Mouse (Mus musculus): ENCODE measurements around the gene Zfp654. TPM values are rescaled to one million over a fixed set of nuclear protein-coding genes. Genes with fewer than 3 reads are reported as not detected.
"Not testable (repeated sequence)": the region's sequence is repeated elsewhere in the genome, so short reads cannot be mapped to it uniquely, and the experiment has no call there.

The Zfp654 gene
- polyA plus RNA-seq, 1 experiment from 2014 or later = 4.3 TPM

DNA sequence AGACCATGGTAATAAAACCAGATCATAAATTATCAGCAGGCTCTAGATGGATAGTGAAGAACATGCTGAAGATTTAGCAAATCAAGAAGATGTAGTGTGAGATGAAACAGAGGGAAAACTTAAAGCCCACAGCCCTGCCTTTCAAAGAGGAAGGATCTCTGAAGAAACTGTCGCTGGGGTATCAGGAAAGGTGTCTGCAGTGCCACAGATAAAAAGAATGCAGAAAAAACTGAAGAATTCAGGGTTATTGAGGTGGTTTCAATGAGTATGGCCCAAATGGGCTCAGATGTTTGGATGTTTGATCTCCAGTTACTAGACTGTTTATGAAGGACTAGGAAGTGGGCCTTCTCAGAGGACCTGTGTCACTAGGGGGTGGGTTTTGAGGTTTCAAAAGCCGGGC lies 18.2 kb upstream of the Zfp654 start:
- no peak overlapping the region for H3K4me3 ChIP-seq (ENCODE audit: low read length)
- no peak overlapping the region for H3K27ac ChIP-seq (ENCODE audit: low read depth, low read length)
- H3K4me1 ChIP-seq (ENCODE audit: control insufficient read depth, insufficient read depth, low read depth, low read length) = no peaks in the 10 kb centered on the region; the same call in 1 of the 2 replicates
- H3K9me3 ChIP-seq (ENCODE audit: control insufficient read depth, low read length) = no peaks in the 10 kb centered on the region
- 76% methylated on average over 2 of the region's 2 CpGs for WGBS
- ATAC-seq = no peak
- H3K27me3 ChIP-seq (replicated peaks; ENCODE audit: control insufficient read depth, insufficient read depth, low read length) = no peaks in the 10 kb centered on the region
- no peak overlapping the region for H3K9ac ChIP-seq (ENCODE audit: low read depth, low read length)
- H3K4me2 ChIP-seq (ENCODE audit: low read length) = no peak overlapping the region
- no peaks in the 10 kb centered on the region for H3K36me3 ChIP-seq (ENCODE audit: control insufficient read depth, insufficient read depth, low read length)

DNA sequence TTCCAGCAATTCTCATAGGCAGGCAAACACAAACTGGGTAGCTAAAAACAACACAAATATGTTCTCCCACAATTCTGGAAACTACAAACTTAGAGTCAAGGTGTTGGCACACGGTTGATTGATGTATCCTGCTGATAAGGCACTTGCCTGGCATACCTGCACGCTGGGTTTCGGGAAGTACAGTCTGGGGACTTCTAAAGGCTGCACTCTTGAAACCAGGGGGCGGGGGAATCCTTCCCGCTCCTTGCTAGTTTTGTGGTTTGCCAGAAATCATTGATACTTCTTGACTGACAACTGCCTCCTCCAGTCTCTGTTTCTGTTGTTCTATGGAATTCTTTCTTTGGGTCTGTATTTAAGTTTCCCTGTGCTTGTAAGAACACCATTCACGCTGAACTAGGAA lies 17.2 kb upstream of the Zfp654 start:
- H3K4me1 ChIP-seq (ENCODE audit: control insufficient read depth, insufficient read depth, low read depth, low read length) = no peaks in the 10 kb centered on the region
- H3K9me3 ChIP-seq (ENCODE audit: control insufficient read depth, low read length) = no peaks in the 10 kb centered on the region
- no peaks in the 10 kb centered on the region for H3K36me3 ChIP-seq (ENCODE audit: control insufficient read depth, insufficient read depth, low read length)
- ATAC-seq = no peak
- H3K27ac ChIP-seq (ENCODE audit: low read depth, low read length) = no peak overlapping the region
- no peak overlapping the region for H3K4me3 ChIP-seq (ENCODE audit: low read length)
- H3K9ac ChIP-seq (ENCODE audit: low read depth, low read length) = no peak overlapping the region
- H3K4me2 ChIP-seq (ENCODE audit: low read length) = no peak overlapping the region
- no peaks in the 10 kb centered on the region for H3K27me3 ChIP-seq (replicated peaks; ENCODE audit: control insufficient read depth, insufficient read depth, low read length)
- 73% methylated on average over 6 of the region's 6 CpGs for WGBS

DNA sequence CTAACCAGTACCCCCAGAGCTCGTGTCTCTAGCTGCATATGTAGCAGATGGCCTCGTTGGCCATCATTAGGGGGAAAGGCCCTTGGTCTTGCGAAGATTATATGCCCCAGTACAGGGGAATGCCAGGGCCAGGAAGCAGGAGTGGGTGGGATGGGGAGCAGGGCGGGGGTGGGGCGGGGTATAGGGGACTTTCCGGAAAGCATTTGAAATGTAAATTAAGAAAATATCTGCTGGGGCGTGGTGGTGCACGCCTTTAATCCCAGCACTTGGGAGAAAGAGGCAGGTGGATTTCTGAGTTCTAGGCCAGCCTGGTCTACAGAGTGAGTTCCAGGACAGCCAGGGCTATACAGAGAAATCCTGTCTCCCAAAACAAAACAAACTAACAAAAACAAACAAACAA lies 14.4 kb upstream of the Zfp654 start:
- H3K9ac ChIP-seq (ENCODE audit: low read depth, low read length); ATAC-seq; H3K27me3 ChIP-seq (replicated peaks; ENCODE audit: control insufficient read depth, insufficient read depth, low read length); H3K4me1 ChIP-seq (ENCODE audit: control insufficient read depth, insufficient read depth, low read depth, low read length); H3K4me2 ChIP-seq (ENCODE audit: low read length); H3K27ac ChIP-seq (ENCODE audit: low read depth, low read length); H3K36me3 ChIP-seq (ENCODE audit: control insufficient read depth, insufficient read depth, low read length); H3K4me3 ChIP-seq (ENCODE audit: low read length); H3K9me3 ChIP-seq (ENCODE audit: control insufficient read depth, low read length): not testable (repeated sequence)
- WGBS = 83% methylated on average over 8 of the region's 8 CpGs

DNA sequence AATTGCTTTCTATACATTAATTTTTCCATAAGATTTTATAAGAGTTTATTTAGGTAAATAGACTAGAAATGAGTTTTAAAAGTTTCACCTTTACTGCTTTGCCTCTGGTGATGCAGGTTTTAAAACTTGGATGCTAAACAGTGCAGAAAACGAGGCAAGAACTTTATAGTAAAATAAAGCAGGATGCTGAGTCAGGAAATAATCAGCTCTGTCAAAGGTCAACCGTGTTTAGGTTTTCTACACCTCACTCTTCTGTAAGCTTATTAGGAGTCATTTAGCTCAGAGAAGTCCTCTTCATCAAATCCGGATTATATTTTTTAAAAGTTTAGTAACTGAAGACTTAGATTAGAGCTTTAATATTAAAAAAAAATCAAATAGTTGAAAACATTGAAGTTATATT lies 5.5 kb upstream of the Zfp654 start:
- no peak overlapping the region for H3K4me2 ChIP-seq (ENCODE audit: low read length)
- no peak for ATAC-seq
- no peak overlapping the region for H3K27ac ChIP-seq (ENCODE audit: low read depth, low read length)
- 87% methylated on average over 3 of the region's 3 CpGs for WGBS
- no peak overlapping the region for H3K4me3 ChIP-seq (ENCODE audit: low read length)
- no peaks in the 10 kb centered on the region for H3K9me3 ChIP-seq (ENCODE audit: control insufficient read depth, low read length)
- H3K4me1 ChIP-seq (ENCODE audit: control insufficient read depth, insufficient read depth, low read depth, low read length) = peaks cover 16% of the 10 kb centered on the region
- no peaks in the 10 kb centered on the region for H3K27me3 ChIP-seq (replicated peaks; ENCODE audit: control insufficient read depth, insufficient read depth, low read length)
- no peak overlapping the region for H3K9ac ChIP-seq (ENCODE audit: low read depth, low read length)
- H3K36me3 ChIP-seq (ENCODE audit: control insufficient read depth, insufficient read depth, low read length) = peaks cover 10% of the 10 kb centered on the region

DNA sequence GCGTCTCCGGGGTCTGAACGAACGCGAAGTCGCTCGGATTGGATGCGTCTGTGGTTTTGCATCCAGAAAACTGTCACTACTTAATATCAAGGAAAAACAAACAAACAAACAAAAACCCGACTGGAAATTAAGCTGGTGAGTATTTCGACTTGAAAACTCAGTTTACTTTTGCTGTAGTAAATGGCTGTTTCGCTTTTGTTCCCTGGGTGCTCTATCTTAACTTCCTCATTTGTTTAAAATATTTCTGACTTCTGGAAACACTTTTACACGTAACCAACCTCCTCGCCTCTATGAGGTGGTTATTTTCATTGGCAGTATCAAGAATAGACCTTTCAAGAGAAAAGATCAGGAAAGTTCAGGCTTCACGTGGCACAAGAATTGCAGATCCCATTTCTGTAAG lies 1.4 kb upstream of the Zfp654 start:
- 7% methylated on average over 14 of the region's 14 CpGs for WGBS
- ATAC-seq = no peak
- peak overlapping the region; percentile 93 for H3K9ac ChIP-seq (ENCODE audit: low read depth, low read length)
- no peak overlapping the region; the same call in 1 of the 2 replicates for H3K27ac ChIP-seq (ENCODE audit: low read depth, low read length)
- peak overlapping the region; percentile 86 for H3K4me3 ChIP-seq (ENCODE audit: low read length)
- H3K4me2 ChIP-seq (ENCODE audit: low read length) = peak overlapping the region; percentile 75
- H3K27me3 ChIP-seq (replicated peaks; ENCODE audit: control insufficient read depth, insufficient read depth, low read length) = no peaks in the 10 kb centered on the region
- no peaks in the 10 kb centered on the region for H3K9me3 ChIP-seq (ENCODE audit: control insufficient read depth, low read length)
- peaks cover 22% of the 10 kb centered on the region for H3K4me1 ChIP-seq (ENCODE audit: control insufficient read depth, insufficient read depth, low read depth, low read length)
- H3K36me3 ChIP-seq (ENCODE audit: control insufficient read depth, insufficient read depth, low read length) = peaks cover 10% of the 10 kb centered on the region

DNA sequence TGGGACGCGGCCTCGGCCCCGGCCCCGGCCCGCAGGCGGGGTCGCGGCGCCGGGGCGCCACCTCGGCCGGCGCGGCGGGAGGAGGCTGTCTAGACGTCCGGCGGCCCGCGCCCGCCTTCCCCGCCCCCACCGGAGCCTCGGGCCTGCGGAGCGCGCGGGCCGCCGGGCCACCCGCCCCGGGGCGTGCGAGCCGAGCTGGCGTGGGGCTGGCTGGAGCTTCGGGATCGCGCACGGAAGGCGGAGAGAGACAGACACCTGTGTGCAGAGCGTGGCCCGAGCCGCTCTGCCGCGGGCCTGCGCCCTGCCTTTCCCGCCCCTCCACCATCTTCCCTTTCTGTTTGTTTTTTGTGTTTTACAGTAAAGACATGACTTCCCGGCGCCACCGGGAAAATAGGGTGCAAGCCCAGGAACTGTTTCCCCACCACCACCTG lies 1.0 kb upstream of the Zfp654 start:
- Histone ChIP-seq H3K4me3 (ENCODE audit: low read length) (peak overlapping the region; percentile 86), H3K27me3 (replicated peaks; ENCODE audit: control insufficient read depth, insufficient read depth, low read length) (no peaks in the 10 kb centered on the region), H3K9me3 (ENCODE audit: control insufficient read depth, low read length) (no peaks in the 10 kb centered on the region), H3K36me3 (ENCODE audit: control insufficient read depth, insufficient read depth, low read length) (peaks cover 10% of the 10 kb centered on the region), H3K9ac (ENCODE audit: low read depth, low read length) (peak overlapping the region; percentile 93), H3K4me2 (ENCODE audit: low read length) (peak overlapping the region; percentile 75), H3K4me1 (ENCODE audit: control insufficient read depth, insufficient read depth, low read depth, low read length) (peaks cover 22% of the 10 kb centered on the region), H3K27ac (ENCODE audit: low read depth, low read length) (peak overlapping the region; percentile 95)
- ATAC-seq = peak; percentile 2
- WGBS = under 1% methylated on average over 30 of the region's 53 CpGs

DNA sequence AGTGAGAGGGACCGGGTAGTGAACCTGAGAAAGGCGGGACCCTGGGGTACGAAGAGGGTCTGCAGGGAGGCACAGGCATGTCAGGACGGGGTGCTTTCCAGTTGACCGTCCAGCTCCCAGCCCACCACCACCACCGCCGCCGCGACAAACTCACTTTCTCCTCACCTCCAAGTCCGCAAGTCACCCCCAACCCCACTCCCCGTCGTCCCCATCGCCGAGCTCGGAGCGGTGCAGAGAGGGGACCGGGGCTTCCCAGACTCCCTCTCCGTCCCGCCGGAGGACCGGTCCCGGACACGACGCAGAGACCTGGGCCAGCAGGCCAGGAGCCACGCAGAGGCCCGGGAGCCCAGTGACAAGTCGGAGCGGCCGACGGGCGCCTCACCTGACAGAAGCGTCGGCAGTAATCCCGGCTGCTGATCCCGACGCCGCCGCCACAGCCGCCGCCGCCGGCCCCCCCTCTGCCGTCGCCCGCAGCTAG lies 328 bp downstream of the Zfp654 start:
- peaks cover 22% of the 10 kb centered on the region for H3K4me1 ChIP-seq (ENCODE audit: control insufficient read depth, insufficient read depth, low read depth, low read length)
- peak; percentile 0; the same call in 1 of the 2 replicates for ATAC-seq
- peak overlapping the region; percentile 81 for H3K4me2 ChIP-seq (ENCODE audit: low read length)
- H3K36me3 ChIP-seq (ENCODE audit: control insufficient read depth, insufficient read depth, low read length) = peaks cover 6% of the 10 kb centered on the region
- H3K9ac ChIP-seq (ENCODE audit: low read depth, low read length) = peak overlapping the region; percentile 82
- WGBS = 0% methylated on average over 26 of the region's 45 CpGs
- H3K27ac ChIP-seq (ENCODE audit: low read depth, low read length) = peak overlapping the region; percentile 94
- no peaks in the 10 kb centered on the region for H3K9me3 ChIP-seq (ENCODE audit: control insufficient read depth, low read length)
- no peaks in the 10 kb centered on the region for H3K27me3 ChIP-seq (replicated peaks; ENCODE audit: control insufficient read depth, insufficient read depth, low read length)
- H3K4me3 ChIP-seq (ENCODE audit: low read length) = peak overlapping the region; percentile 86

DNA sequence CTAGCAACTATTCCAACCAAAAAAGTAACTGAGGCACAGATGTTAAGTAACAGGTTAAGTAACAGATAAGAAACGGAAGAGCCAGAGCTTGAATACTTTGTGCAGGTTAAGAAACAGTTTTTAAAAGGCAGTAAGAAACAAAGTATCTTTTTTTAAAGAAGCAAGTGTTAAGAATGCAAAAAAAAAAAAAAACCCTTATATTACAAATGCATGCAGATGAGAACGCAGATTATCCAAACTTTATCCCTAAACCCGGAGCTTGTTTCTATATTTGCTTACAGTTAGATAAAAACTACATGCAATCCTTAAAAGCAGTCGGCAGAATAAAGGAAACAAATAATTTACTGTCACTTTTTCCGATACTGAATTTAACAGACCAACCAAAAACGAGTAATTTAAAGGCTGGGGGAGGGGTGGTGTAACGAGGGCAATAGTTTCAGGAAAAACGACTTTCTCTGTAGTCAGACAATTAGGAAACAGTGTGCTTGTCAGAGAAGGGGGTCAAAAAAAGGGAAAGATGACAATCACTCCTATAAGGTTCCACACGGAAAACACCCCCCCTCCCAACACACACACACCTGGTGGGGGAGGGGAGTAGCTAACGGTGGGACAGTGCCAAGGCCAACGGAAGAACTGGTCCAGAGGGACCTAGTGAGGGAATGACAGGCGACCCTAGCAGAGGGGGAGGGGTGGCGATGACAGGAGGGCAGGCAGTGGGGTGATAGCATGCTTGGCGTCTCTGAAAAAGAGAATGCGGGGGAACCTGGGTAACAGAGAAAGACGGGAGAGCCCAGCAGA lies 966 bp downstream of the Zfp654 start:
- 4% methylated on average over 16 of the region's 16 CpGs for WGBS
- H3K36me3 ChIP-seq (ENCODE audit: control insufficient read depth, insufficient read depth, low read length) = peaks cover under 1% of the 10 kb centered on the region
- peak; percentile 0; the same call in 1 of the 2 replicates for ATAC-seq
- no peaks in the 10 kb centered on the region for H3K27me3 ChIP-seq (replicated peaks; ENCODE audit: control insufficient read depth, insufficient read depth, low read length)
- no peaks in the 10 kb centered on the region for H3K9me3 ChIP-seq (ENCODE audit: control insufficient read depth, low read length)
- peaks cover 22% of the 10 kb centered on the region for H3K4me1 ChIP-seq (ENCODE audit: control insufficient read depth, insufficient read depth, low read depth, low read length)
- H3K4me2 ChIP-seq (ENCODE audit: low read length) = peak overlapping the region; percentile 81
- H3K27ac ChIP-seq (ENCODE audit: low read depth, low read length) = peak overlapping the region; percentile 94
- H3K9ac ChIP-seq (ENCODE audit: low read depth, low read length) = peak overlapping the region; percentile 82
- H3K4me3 ChIP-seq (ENCODE audit: low read length) = peak overlapping the region; percentile 86

DNA sequence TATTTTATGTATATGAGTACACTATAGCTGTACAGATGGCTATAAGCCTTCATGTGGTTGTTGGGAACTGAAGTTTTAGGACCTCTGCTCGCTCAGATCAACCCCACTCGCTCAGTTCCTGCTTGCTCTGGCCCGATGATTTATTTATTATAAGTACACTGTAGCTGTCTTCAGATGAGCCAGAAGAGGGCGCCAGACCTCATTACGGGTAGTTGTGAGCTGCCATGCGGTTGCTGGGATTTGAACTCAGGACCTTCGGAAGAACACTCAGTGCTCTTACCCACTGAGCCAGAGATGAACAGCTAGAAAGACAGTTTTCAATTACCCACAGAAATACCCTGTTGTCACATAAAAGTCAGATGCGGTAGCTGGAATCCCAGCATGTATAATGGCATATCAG lies 5.5 kb downstream of the Zfp654 start:
- Histone ChIP-seq H3K4me3 (ENCODE audit: low read length) (no peak overlapping the region), H3K27ac (ENCODE audit: low read depth, low read length) (no peak overlapping the region), H3K36me3 (ENCODE audit: control insufficient read depth, insufficient read depth, low read length) (no peaks in the 10 kb centered on the region), H3K9me3 (ENCODE audit: control insufficient read depth, low read length) (no peaks in the 10 kb centered on the region), H3K27me3 (replicated peaks; ENCODE audit: control insufficient read depth, insufficient read depth, low read length) (no peaks in the 10 kb centered on the region), H3K4me2 (ENCODE audit: low read length) (no peak overlapping the region), H3K4me1 (ENCODE audit: control insufficient read depth, insufficient read depth, low read depth, low read length) (peaks cover 6% of the 10 kb centered on the region), H3K9ac (ENCODE audit: low read depth, low read length) (no peak overlapping the region)
- no peak for ATAC-seq
- WGBS = 84% methylated on average over 8 of the region's 8 CpGs
